Mouse (Mus musculus): ENCODE results near the gene Ttc7. TPM values are rescaled to one million over a fixed set of nuclear protein-coding genes. Genes with fewer than 3 reads are reported as not detected.

The Ttc7 gene
- polyA plus RNA-seq, 1 experiment from 2014 or later, result 2.3 TPM

GRCm38 (mm10) chr17:87356261-87356660 is 73.6 kb downstream of the Ttc7 start:
- 89% methylated on average over 5 of the region's 5 CpGs for WGBS

DNA sequence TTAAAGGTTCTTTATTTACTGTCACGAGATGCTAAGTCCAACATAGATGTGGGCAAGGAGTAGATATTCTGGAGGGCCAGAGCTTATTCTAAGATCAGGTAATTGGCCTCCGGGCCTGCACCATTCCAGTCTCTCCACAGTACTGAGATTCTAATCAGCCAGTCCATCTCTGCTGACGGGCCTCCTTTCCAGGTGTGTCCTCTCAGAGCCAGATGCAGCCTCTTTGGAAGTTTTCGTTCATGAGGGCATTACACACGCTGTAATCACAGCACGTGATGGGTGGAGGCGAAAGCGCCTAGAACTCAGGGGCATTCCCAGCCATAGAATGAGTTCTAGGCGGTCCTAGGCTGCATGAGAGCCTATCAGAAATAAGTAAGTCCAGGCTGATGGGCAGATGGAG is 74.8 kb downstream of the Ttc7 start:
- Histone ChIP-seq H3K9me3 (replicated peaks; ENCODE audit: control insufficient read depth, low read length) (no peaks in the 10 kb centered on the region), H3K4me1 (ENCODE audit: control insufficient read depth, insufficient read depth, low read length) (no peaks in the 10 kb centered on the region; the same call in 1 of the 2 replicates), H3K4me2 (ENCODE audit: low read depth, low read length) (no peak overlapping the region), H3K27me3 (ENCODE audit: control insufficient read depth, insufficient read depth, low read length) (no peaks in the 10 kb centered on the region), H3K27ac (replicated peaks; ENCODE audit: low read depth, low read length) (no peak overlapping the region), H3K9ac (replicated peaks; ENCODE audit: low read length) (no peak overlapping the region), H3K36me3 (replicated peaks; ENCODE audit: control insufficient read depth, insufficient read depth, low read depth, low read length) (no peaks in the 10 kb centered on the region), H3K4me3 (ENCODE audit: low read depth, low read length) (no peak overlapping the region)
- no peak for DNase-seq (ENCODE audit: low spot score)
- WGBS, result 81% methylated on average over 9 of the region's 9 CpGs
- ATAC-seq (replicated peaks; ENCODE audit: insufficient number of reproducible peaks, low FRiP score, low TSS enrichment, low read depth), result no peak

More at GRCm38 (mm10) chr17:87356261-87356660, 73.6 kb downstream of the Ttc7 start:
- ATAC-seq (replicated peaks; ENCODE audit: insufficient number of reproducible peaks, low FRiP score, low TSS enrichment, low read depth), result no peak
- no peak overlapping the region for H3K4me2 ChIP-seq (ENCODE audit: low read depth, low read length)
- H3K36me3 ChIP-seq (replicated peaks; ENCODE audit: control insufficient read depth, insufficient read depth, low read depth, low read length), result no peaks in the 10 kb centered on the region
- DNase-seq (ENCODE audit: low spot score), result no peak
- no peak overlapping the region for H3K27ac ChIP-seq (replicated peaks; ENCODE audit: low read depth, low read length)
- no peak overlapping the region for H3K4me3 ChIP-seq (ENCODE audit: low read depth, low read length)
- no peaks in the 10 kb centered on the region for H3K9me3 ChIP-seq (replicated peaks; ENCODE audit: control insufficient read depth, low read length)
- H3K9ac ChIP-seq (replicated peaks; ENCODE audit: low read length), result no peak overlapping the region
- no peaks in the 10 kb centered on the region for H3K27me3 ChIP-seq (ENCODE audit: control insufficient read depth, insufficient read depth, low read length)
- H3K4me1 ChIP-seq (ENCODE audit: control insufficient read depth, insufficient read depth, low read length), result peaks cover 7% of the 10 kb centered on the region

DNA sequence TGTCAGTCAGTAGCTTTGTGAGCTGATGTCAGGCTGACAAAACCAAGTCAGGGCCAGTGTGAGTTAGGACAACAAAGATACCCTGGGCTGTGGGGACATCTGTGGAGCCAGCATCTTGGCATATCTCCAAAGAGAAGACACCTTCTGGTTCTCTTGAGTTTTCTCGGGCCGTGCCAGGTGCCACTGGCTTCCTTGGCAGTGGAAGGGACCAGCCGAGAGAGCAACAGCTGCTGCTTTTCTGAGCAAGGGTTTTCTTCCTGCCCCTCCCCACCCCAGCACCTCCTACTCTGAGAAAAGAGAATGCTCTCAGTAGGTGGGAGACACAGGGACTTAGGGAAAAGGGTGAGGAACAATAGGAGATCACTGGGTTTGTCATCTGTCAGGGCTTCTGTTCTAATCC is 78.4 kb downstream of the Ttc7 start:
- no peak overlapping the region for H3K4me3 ChIP-seq (ENCODE audit: low read depth, low read length)
- no peaks in the 10 kb centered on the region for H3K27me3 ChIP-seq (ENCODE audit: control insufficient read depth, insufficient read depth, low read length)
- ATAC-seq (replicated peaks; ENCODE audit: insufficient number of reproducible peaks, low FRiP score, low TSS enrichment, low read depth), result no peak
- WGBS, result 65% methylated on average over 3 of the region's 3 CpGs
- no peaks in the 10 kb centered on the region; the same call in 1 of the 2 replicates for H3K4me1 ChIP-seq (ENCODE audit: control insufficient read depth, insufficient read depth, low read length)
- no peak for DNase-seq (ENCODE audit: low spot score)
- no peaks in the 10 kb centered on the region for H3K9me3 ChIP-seq (replicated peaks; ENCODE audit: control insufficient read depth, low read length)
- H3K9ac ChIP-seq (replicated peaks; ENCODE audit: low read length), result no peak overlapping the region
- no peak overlapping the region for H3K27ac ChIP-seq (replicated peaks; ENCODE audit: low read depth, low read length)
- no peaks in the 10 kb centered on the region for H3K36me3 ChIP-seq (replicated peaks; ENCODE audit: control insufficient read depth, insufficient read depth, low read depth, low read length)
- no peak overlapping the region for H3K4me2 ChIP-seq (ENCODE audit: low read depth, low read length)

- no peak for ATAC-seq (replicated peaks; ENCODE audit: insufficient number of reproducible peaks, low FRiP score, low TSS enrichment, low read depth)
- Histone ChIP-seq H3K4me2 (ENCODE audit: low read depth, low read length) (no peak overlapping the region), H3K9ac (replicated peaks; ENCODE audit: low read length) (no peak overlapping the region), H3K4me3 (ENCODE audit: low read depth, low read length) (no peak overlapping the region), H3K27me3 (ENCODE audit: control insufficient read depth, insufficient read depth, low read length) (no peaks in the 10 kb centered on the region), H3K9me3 (replicated peaks; ENCODE audit: control insufficient read depth, low read length) (no peaks in the 10 kb centered on the region), H3K27ac (replicated peaks; ENCODE audit: low read depth, low read length) (no peak overlapping the region), H3K4me1 (ENCODE audit: control insufficient read depth, insufficient read depth, low read length) (peaks cover 5% of the 10 kb centered on the region; the same call in 1 of the 2 replicates), H3K36me3 (replicated peaks; ENCODE audit: control insufficient read depth, insufficient read depth, low read depth, low read length) (no peaks in the 10 kb centered on the region)
- 91% methylated on average over 15 of the region's 15 CpGs for WGBS
- no peak for DNase-seq (ENCODE audit: low spot score)
Observed at GRCm38 (mm10) chr17:87364108-87364507, 81.4 kb downstream of the Ttc7 start.

DNA sequence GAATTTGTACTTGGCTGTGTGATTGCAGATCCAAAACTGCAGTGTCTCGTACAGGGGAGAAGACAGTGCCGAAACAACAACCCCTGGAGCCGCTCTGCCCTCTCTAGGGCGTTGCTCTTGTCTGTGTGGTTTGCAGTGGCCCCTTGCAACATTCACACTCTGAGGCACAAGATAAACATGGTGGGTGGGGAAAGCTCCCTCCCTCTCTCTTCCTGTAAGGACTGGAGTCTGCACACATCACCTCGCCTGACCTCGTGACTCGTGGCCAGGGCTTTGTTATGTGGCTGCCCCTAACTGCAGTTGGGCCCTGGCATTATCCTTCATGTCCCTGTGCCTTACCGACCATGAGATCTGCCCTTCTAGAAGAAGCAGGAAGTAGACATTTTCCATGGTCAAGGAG is 82.6 kb downstream of the Ttc7 start:
- Histone ChIP-seq H3K4me2 (ENCODE audit: low read depth, low read length) (no peak overlapping the region), H3K36me3 (replicated peaks; ENCODE audit: control insufficient read depth, insufficient read depth, low read depth, low read length) (no peaks in the 10 kb centered on the region), H3K9me3 (replicated peaks; ENCODE audit: control insufficient read depth, low read length) (no peaks in the 10 kb centered on the region), H3K27ac (replicated peaks; ENCODE audit: low read depth, low read length) (no peak overlapping the region), H3K4me3 (ENCODE audit: low read depth, low read length) (no peak overlapping the region), H3K9ac (replicated peaks; ENCODE audit: low read length) (no peak overlapping the region), H3K27me3 (ENCODE audit: control insufficient read depth, insufficient read depth, low read length) (no peaks in the 10 kb centered on the region), H3K4me1 (ENCODE audit: control insufficient read depth, insufficient read depth, low read length) (peaks cover 5% of the 10 kb centered on the region; the same call in 1 of the 2 replicates)
- DNase-seq (ENCODE audit: low spot score) (no peak), ATAC-seq (replicated peaks; ENCODE audit: insufficient number of reproducible peaks, low FRiP score, low TSS enrichment, low read depth) (no peak)
- WGBS, result 59% methylated on average over 8 of the region's 8 CpGs

DNA sequence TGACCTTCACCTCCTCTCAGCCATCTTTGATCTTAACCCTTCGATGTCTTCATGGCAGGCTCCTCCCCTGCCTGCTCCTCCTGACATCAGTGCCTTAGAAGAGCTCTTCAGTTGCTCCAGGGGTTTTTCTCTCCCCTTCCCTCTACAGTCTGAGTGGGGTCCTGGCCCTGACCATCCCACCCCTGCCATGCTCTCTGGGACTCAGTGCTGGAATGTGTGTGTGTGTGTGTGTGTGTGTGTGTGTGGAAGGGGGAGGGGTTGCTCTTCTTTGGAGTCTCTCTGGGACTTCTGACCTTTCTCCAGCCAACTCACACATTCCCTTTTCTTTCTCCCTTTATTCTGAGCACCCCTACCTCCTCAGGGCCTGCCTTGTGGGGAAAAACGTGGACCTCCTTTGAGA is 83.8 kb downstream of the Ttc7 start:
- Histone ChIP-seq H3K4me3 (ENCODE audit: low read depth, low read length) (no peak overlapping the region), H3K9ac (replicated peaks; ENCODE audit: low read length) (no peak overlapping the region; the same call in 1 of the 2 replicates), H3K4me2 (ENCODE audit: low read depth, low read length) (no peak overlapping the region), H3K27me3 (ENCODE audit: control insufficient read depth, insufficient read depth, low read length) (no peaks in the 10 kb centered on the region), H3K36me3 (replicated peaks; ENCODE audit: control insufficient read depth, insufficient read depth, low read depth, low read length) (no peaks in the 10 kb centered on the region), H3K9me3 (replicated peaks; ENCODE audit: control insufficient read depth, low read length) (no peaks in the 10 kb centered on the region), H3K4me1 (ENCODE audit: control insufficient read depth, insufficient read depth, low read length) (peaks cover 5% of the 10 kb centered on the region; the same call in 1 of the 2 replicates), H3K27ac (replicated peaks; ENCODE audit: low read depth, low read length) (no peak overlapping the region)
- no peak for DNase-seq (ENCODE audit: low spot score)
- ATAC-seq (replicated peaks; ENCODE audit: insufficient number of reproducible peaks, low FRiP score, low TSS enrichment, low read depth), result no peak; the same call in 1 of the 2 replicates
- 16% methylated on average over 2 of the region's 2 CpGs for WGBS

GRCm38 (mm10) chr17:87367228-87367627 is 84.5 kb downstream of the Ttc7 start:
- ATAC-seq (replicated peaks; ENCODE audit: insufficient number of reproducible peaks, low FRiP score, low TSS enrichment, low read depth) (no peak), DNase-seq (ENCODE audit: low spot score) (no peak)
- peaks cover 5% of the 10 kb centered on the region; the same call in 1 of the 2 replicates for H3K4me1 ChIP-seq (ENCODE audit: control insufficient read depth, insufficient read depth, low read length)
- 34% methylated on average over 4 of the region's 4 CpGs for WGBS
- H3K4me2 ChIP-seq (ENCODE audit: low read depth, low read length), result no peak overlapping the region
- no peak overlapping the region for H3K9ac ChIP-seq (replicated peaks; ENCODE audit: low read length)
- no peak overlapping the region for H3K27ac ChIP-seq (replicated peaks; ENCODE audit: low read depth, low read length)
- H3K36me3 ChIP-seq (replicated peaks; ENCODE audit: control insufficient read depth, insufficient read depth, low read depth, low read length), result no peaks in the 10 kb centered on the region
- no peaks in the 10 kb centered on the region for H3K27me3 ChIP-seq (ENCODE audit: control insufficient read depth, insufficient read depth, low read length)
- no peak overlapping the region for H3K4me3 ChIP-seq (ENCODE audit: low read depth, low read length)
- no peaks in the 10 kb centered on the region for H3K9me3 ChIP-seq (replicated peaks; ENCODE audit: control insufficient read depth, low read length)

DNA sequence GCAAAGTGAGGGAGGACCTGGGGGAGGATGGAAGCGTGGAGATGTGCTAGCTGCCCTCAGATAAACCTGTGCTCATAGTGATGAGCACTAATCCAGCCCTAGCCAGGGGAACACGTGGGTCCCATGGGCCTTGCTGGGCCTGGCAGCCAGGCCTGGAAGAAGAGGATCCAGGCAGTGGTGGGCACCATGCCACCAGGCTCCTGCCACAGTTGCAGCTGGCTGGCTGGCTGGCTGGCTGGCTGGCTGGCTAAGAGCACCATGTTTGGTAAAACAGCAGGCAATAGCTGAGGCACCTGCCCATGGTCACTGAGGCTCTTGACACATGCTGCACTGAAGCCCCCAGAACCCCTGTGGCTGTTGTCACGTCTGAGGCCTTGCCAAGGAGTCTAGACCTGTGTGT is 85.0 kb downstream of the Ttc7 start:
- Histone ChIP-seq H3K4me1 (ENCODE audit: control insufficient read depth, insufficient read depth, low read length) (peaks cover 5% of the 10 kb centered on the region; the same call in 1 of the 2 replicates), H3K4me2 (ENCODE audit: low read depth, low read length) (no peak overlapping the region), H3K9ac (replicated peaks; ENCODE audit: low read length) (no peak overlapping the region), H3K27me3 (ENCODE audit: control insufficient read depth, insufficient read depth, low read length) (no peaks in the 10 kb centered on the region), H3K4me3 (ENCODE audit: low read depth, low read length) (no peak overlapping the region), H3K27ac (replicated peaks; ENCODE audit: low read depth, low read length) (no peak overlapping the region), H3K36me3 (replicated peaks; ENCODE audit: control insufficient read depth, insufficient read depth, low read depth, low read length) (no peaks in the 10 kb centered on the region), H3K9me3 (replicated peaks; ENCODE audit: control insufficient read depth, low read length) (no peaks in the 10 kb centered on the region)
- DNase-seq (ENCODE audit: low spot score) (no peak), ATAC-seq (replicated peaks; ENCODE audit: insufficient number of reproducible peaks, low FRiP score, low TSS enrichment, low read depth) (no peak)
- 63% methylated on average over 3 of the region's 3 CpGs for WGBS
